Mouse (Mus musculus) neural tube, embryonic 13.5 days (tissue): ENCODE data around the gene Olfr648. TPM values are rescaled to one million over a fixed set of nuclear protein-coding genes. Genes with fewer than 3 reads are reported as not detected.

Experiments used
- ATAC-seq: fragments of 200-750 bp; cut with Nextera tagmentation; 2 replicates; pipeline ENCODE4 v1.8.0; 2017; ENCODE audit warnings: low read depth, mild to moderate bottlenecking, moderate TSS enrichment, moderate library complexity
- H3K27ac ChIP-seq: fragments of 300-500 bp; sonication (generic); replicated peaks from 2 replicates; pipeline ENCODE4 v1.5.1; 2015; ENCODE audit warnings: moderate library complexity, mild to moderate bottlenecking, inconsistent platforms
- H3K27me3 ChIP-seq: fragments of 300-500 bp; sonication (generic); 2 replicates; pipeline ENCODE4 v1.6.1; 2015; ENCODE audit warnings: mild to moderate bottlenecking, inconsistent platforms
- H3K36me3 ChIP-seq: fragments of 300-500 bp; sonication (generic); 2 replicates; pipeline ENCODE4 v1.6.1; 2015; ENCODE audit warnings: mild to moderate bottlenecking, inconsistent platforms
- H3K4me1 ChIP-seq: fragments of 300-500 bp; sonication (generic); replicated peaks from 2 replicates; pipeline ENCODE4 v1.6.1; 2015; ENCODE audit warnings: inconsistent platforms
- H3K4me2 ChIP-seq: fragments of 300-500 bp; sonication (generic); 2 replicates; pipeline ENCODE4 v1.6.1; 2015; ENCODE audit warnings: inconsistent platforms, mild to moderate bottlenecking, moderate library complexity
- H3K4me3 ChIP-seq: fragments of 300-500 bp; sonication (generic); 2 replicates; pipeline ENCODE4 v1.5.1; 2015; ENCODE audit warnings: mild to moderate bottlenecking, inconsistent platforms
- H3K9ac ChIP-seq: fragments of 300-500 bp; sonication (generic); 2 replicates; pipeline ENCODE4 v1.6.1; 2015; ENCODE audit warnings: moderate library complexity, mild to moderate bottlenecking, inconsistent platforms
- H3K9me3 ChIP-seq: fragments of 300-500 bp; sonication (generic); 2 replicates; pipeline ENCODE4 v1.6.1; 2016; ENCODE audit warnings: inconsistent platforms
- WGBS: fragments of 180-500 bp; shearing (Covaris S2); methylation state at CpG from one replicate; pipeline ENCODE4 v1.1.7; 2015; 5-methylcytosine and 5-hydroxymethylcytosine counted together
- polyA plus RNA-seq: library from polyadenylated mRNA; unstranded; fragments of >200 nt; fragmentation: Nextera tagmentation; extraction: Ambion mirVana; gene quantifications from 2 replicates; pipeline ENCODE4 v1.2.1, GENCODE M21; 2015

Gene Olfr648
- polyA plus RNA-seq, result 0.23 and 0.25 TPM in 2 replicates

- no peak for ATAC-seq
- H3K4me1 ChIP-seq, result no peaks in the 10 kb centered on the region
- H3K9me3 ChIP-seq, result no peaks in the 10 kb centered on the region
- H3K4me3 ChIP-seq, result no peak within 1 kb of the TSS
- H3K36me3 ChIP-seq, result no peaks in the 10 kb centered on the region
- 89% methylated on average over 2 of the region's 2 CpGs for WGBS
- H3K9ac ChIP-seq, result no peak within 1 kb of the TSS
- H3K4me2 ChIP-seq, result no peak within 1 kb of the TSS
- H3K27me3 ChIP-seq, result no peaks in the 10 kb centered on the region
- H3K27ac ChIP-seq, result no peak within 1 kb of the TSS
Measured at GRCm38 (mm10) chr7:104183292-104183691, at the start of gene Olfr648. Gene Olfr648 (minus strand): TSS chr7:104183392.

- no peak for ATAC-seq
- no peak overlapping the region for H3K4me2 ChIP-seq
- no peak overlapping the region for H3K4me3 ChIP-seq
- no peak overlapping the region for H3K9ac ChIP-seq
- H3K27me3 ChIP-seq, result no peaks in the 10 kb centered on the region
- H3K27ac ChIP-seq, result no peak overlapping the region
- WGBS, result 38% methylated on average over 2 of the region's 2 CpGs
- H3K4me1 ChIP-seq, result no peaks in the 10 kb centered on the region
- H3K9me3 ChIP-seq, result no peaks in the 10 kb centered on the region
- no peaks in the 10 kb centered on the region for H3K36me3 ChIP-seq
Measured at GRCm38 (mm10) chr7:104231203-104231602, 48.0 kb upstream of the Olfr648 start.

GRCm38 (mm10) chr7:104218701-104219569 is 35.7 kb upstream of the Olfr648 start, which contains the start of gene Trim6:
Gene Trim6 (plus strand): TSS chr7:104218793.
- 2% methylated on average over 37 of the region's 37 CpGs for WGBS
- no peak within 1 kb of the TSS for H3K27ac ChIP-seq
- H3K9ac ChIP-seq, result peak within 1 kb of the TSS; percentile 48; the same call in 1 of the 2 replicates
- ATAC-seq, result peak; percentile 63
- H3K4me1 ChIP-seq, result peaks cover 9% of the 10 kb centered on the region
- H3K4me2 ChIP-seq, result peak within 1 kb of the TSS; percentile 55
- H3K9me3 ChIP-seq, result no peaks in the 10 kb centered on the region
- no peaks in the 10 kb centered on the region for H3K36me3 ChIP-seq
- H3K4me3 ChIP-seq, result peak within 1 kb of the TSS; percentile 28
- H3K27me3 ChIP-seq, result no peaks in the 10 kb centered on the region

- Histone ChIP-seq H3K27ac (no peak overlapping the region), H3K9ac (no peak overlapping the region), H3K4me1 (peaks cover 9% of the 10 kb centered on the region), H3K27me3 (no peaks in the 10 kb centered on the region), H3K4me2 (no peak overlapping the region), H3K4me3 (no peak overlapping the region), H3K36me3 (no peaks in the 10 kb centered on the region), H3K9me3 (no peaks in the 10 kb centered on the region)
- 76% methylated on average over 2 of the region's 2 CpGs for WGBS
- no peak for ATAC-seq
Measured at GRCm38 (mm10) chr7:104217881-104218280, 34.7 kb upstream of the Olfr648 start.

- H3K4me1 ChIP-seq, result peaks cover 9% of the 10 kb centered on the region
- no peak overlapping the region for H3K9ac ChIP-seq
- no peak overlapping the region for H3K27ac ChIP-seq
- H3K36me3 ChIP-seq, result no peaks in the 10 kb centered on the region
- WGBS, result 50% methylated on average over 1 of the region's 1 CpGs
- H3K27me3 ChIP-seq, result no peaks in the 10 kb centered on the region
- no peaks in the 10 kb centered on the region for H3K9me3 ChIP-seq
- no peak overlapping the region for H3K4me3 ChIP-seq
- H3K4me2 ChIP-seq, result no peak overlapping the region
- no peak for ATAC-seq
Measured at GRCm38 (mm10) chr7:104216011-104216535, 32.9 kb upstream of the Olfr648 start.

- no peak for ATAC-seq
- H3K4me2 ChIP-seq, result no peak overlapping the region
- no peaks in the 10 kb centered on the region for H3K9me3 ChIP-seq
- H3K4me3 ChIP-seq, result no peak overlapping the region
- WGBS, result 93% methylated on average over 7 of the region's 7 CpGs
- H3K9ac ChIP-seq, result no peak overlapping the region
- no peaks in the 10 kb centered on the region for H3K4me1 ChIP-seq
- H3K36me3 ChIP-seq, result no peaks in the 10 kb centered on the region
- no peaks in the 10 kb centered on the region for H3K27me3 ChIP-seq
- H3K27ac ChIP-seq, result no peak overlapping the region
Measured at GRCm38 (mm10) chr7:104206197-104206596, 23.0 kb upstream of the Olfr648 start.

- H3K9ac ChIP-seq, result no peak overlapping the region
- H3K4me1 ChIP-seq, result no peaks in the 10 kb centered on the region
- H3K4me2 ChIP-seq, result no peak overlapping the region
- H3K27ac ChIP-seq, result no peak overlapping the region
- WGBS, result 4% methylated on average over 5 of the region's 5 CpGs
- no peak overlapping the region for H3K4me3 ChIP-seq
- H3K27me3 ChIP-seq, result no peaks in the 10 kb centered on the region
- H3K36me3 ChIP-seq, result no peaks in the 10 kb centered on the region
- no peak for ATAC-seq
- H3K9me3 ChIP-seq, result no peaks in the 10 kb centered on the region
Measured at GRCm38 (mm10) chr7:104199822-104200221, 16.6 kb upstream of the Olfr648 start.

- WGBS, result 85% methylated on average over 6 of the region's 6 CpGs
- no peak for ATAC-seq
Measured at GRCm38 (mm10) chr7:104195885-104196284, 12.7 kb upstream of the Olfr648 start, which contains the start of gene Olfr649. Gene Olfr649 (minus strand): TSS chr7:104195985.

GRCm38 (mm10) chr7:104191275-104191674 is 8.1 kb upstream of the Olfr648 start:
- Histone ChIP-seq H3K4me2 (no peak overlapping the region), H3K27me3 (no peaks in the 10 kb centered on the region), H3K27ac (no peak overlapping the region), H3K4me3 (no peak overlapping the region), H3K9me3 (no peaks in the 10 kb centered on the region), H3K36me3 (no peaks in the 10 kb centered on the region), H3K9ac (no peak overlapping the region), H3K4me1 (no peaks in the 10 kb centered on the region)
- no peak for ATAC-seq
- WGBS, result 62% methylated on average over 9 of the region's 9 CpGs

More at GRCm38 (mm10) chr7:104195885-104196284, 12.7 kb upstream of the Olfr648 start, which contains the start of gene Olfr649:
- no peaks in the 10 kb centered on the region for H3K9me3 ChIP-seq
- no peaks in the 10 kb centered on the region for H3K27me3 ChIP-seq
- no peaks in the 10 kb centered on the region for H3K4me1 ChIP-seq
- no peak within 1 kb of the TSS for H3K4me3 ChIP-seq
- no peak within 1 kb of the TSS for H3K27ac ChIP-seq
- no peaks in the 10 kb centered on the region for H3K36me3 ChIP-seq
- no peak within 1 kb of the TSS for H3K4me2 ChIP-seq
- H3K9ac ChIP-seq, result no peak within 1 kb of the TSS

GRCm38 (mm10) chr7:104179074-104179473 is 4.1 kb downstream of the Olfr648 start:
- Histone ChIP-seq H3K4me3 (no peak overlapping the region), H3K4me1 (no peaks in the 10 kb centered on the region), H3K4me2 (no peak overlapping the region), H3K9me3 (no peaks in the 10 kb centered on the region), H3K27ac (no peak overlapping the region), H3K36me3 (no peaks in the 10 kb centered on the region), H3K27me3 (no peaks in the 10 kb centered on the region), H3K9ac (no peak overlapping the region)
- ATAC-seq, result no peak
- WGBS, result 90% methylated on average over 1 of the region's 1 CpGs

- H3K4me3 ChIP-seq, result no peak overlapping the region
- no peak overlapping the region for H3K9ac ChIP-seq
- H3K27me3 ChIP-seq, result no peaks in the 10 kb centered on the region
- no peaks in the 10 kb centered on the region for H3K36me3 ChIP-seq
- no peak overlapping the region for H3K27ac ChIP-seq
- H3K4me1 ChIP-seq, result no peaks in the 10 kb centered on the region
- no peak for ATAC-seq
- no peak overlapping the region for H3K4me2 ChIP-seq
- 65% methylated on average over 5 of the region's 5 CpGs for WGBS
- H3K9me3 ChIP-seq, result no peaks in the 10 kb centered on the region
Measured at GRCm38 (mm10) chr7:104178422-104179054, 4.7 kb downstream of the Olfr648 start.

- H3K4me2 ChIP-seq, result no peak overlapping the region
- no peak overlapping the region for H3K9ac ChIP-seq
- H3K4me3 ChIP-seq, result no peak overlapping the region
- H3K27me3 ChIP-seq, result no peaks in the 10 kb centered on the region
- no peak for ATAC-seq
- no peaks in the 10 kb centered on the region for H3K36me3 ChIP-seq
- no peaks in the 10 kb centered on the region for H3K4me1 ChIP-seq
- H3K27ac ChIP-seq, result no peak overlapping the region
- no peaks in the 10 kb centered on the region for H3K9me3 ChIP-seq
- WGBS, result 18% methylated on average over 1 of the region's 1 CpGs
Measured at GRCm38 (mm10) chr7:104175085-104175484, 8.1 kb downstream of the Olfr648 start.
